Comparison of ENCODE assay signal across 8 mouse cellular contexts in the genomic region with DNA sequence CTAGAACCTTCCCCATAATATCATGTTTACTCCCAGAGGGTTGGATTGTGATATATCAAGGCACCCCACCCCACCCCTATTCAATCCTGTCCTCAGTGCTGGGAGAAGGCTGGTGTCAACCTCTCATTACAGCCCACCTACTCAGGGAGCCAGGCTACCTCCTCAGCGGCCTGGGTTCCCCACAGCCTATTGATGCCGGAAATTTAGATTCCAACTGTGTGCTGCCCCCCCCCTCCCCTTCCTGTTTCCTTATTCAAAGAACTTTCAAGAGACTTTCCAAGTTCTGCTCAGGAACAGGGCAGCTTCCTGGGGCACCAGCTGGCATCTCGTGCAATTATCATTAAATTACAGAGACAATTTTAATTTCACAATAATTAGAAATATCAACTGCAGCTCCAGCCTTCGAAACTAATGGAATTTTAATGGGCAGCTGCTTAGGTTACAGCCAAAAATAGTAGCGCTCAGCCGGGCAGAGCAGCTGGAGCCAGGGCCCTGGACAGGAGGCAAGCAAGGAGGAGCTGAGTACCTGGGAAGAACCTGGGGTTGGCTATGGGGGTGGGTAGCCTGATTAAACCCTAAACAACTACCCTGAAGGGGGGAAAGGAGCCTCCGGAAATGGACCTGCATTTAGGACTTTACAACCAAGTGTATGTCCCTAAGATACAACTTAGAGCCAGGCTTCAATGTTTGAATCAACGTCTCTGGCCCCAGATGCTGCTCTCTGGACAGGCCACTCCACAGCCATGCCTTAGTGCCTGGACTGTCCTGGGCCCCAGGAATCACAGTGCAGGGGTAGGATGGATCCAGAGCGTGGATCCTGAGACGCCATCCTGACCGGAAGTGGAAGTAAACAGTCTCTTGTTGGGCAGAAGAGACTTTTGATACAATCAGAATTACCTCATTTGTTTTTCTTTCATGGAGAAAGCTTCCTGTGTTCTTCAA. TPM values are rescaled to one million over a fixed set of nuclear protein-coding genes. Genes with fewer than 3 reads are reported as not detected.
DNase-seq lines count a peak whose midpoint lies in the region; ATAC-seq lines count a peak whose summit lies in the region.

No protein-coding gene starts in this region.

- 38% methylated on average over 11 of the region's 11 CpGs for WGBS in embryonic facial prominence, embryonic 13.5 days
- 49% methylated on average over 11 of the region's 11 CpGs for WGBS in hindbrain, embryonic 14.5 days

- ATAC-seq in embryonic facial prominence, embryonic 13.5 days (ENCODE audit: insufficient number of reproducible peaks, insufficient read depth, low FRiP score, low TSS enrichment, low read depth): no peak
- peak; percentile 46; the same call in 1 of the 2 replicates for ATAC-seq in hindbrain, embryonic 14.5 days (ENCODE audit: low FRiP score)
- ATAC-seq in inflammation-experienced regulatory T-cells, adult 6 months: no peak

- DNase-seq in gastrocnemius, adult 18-20 months (ENCODE audit: low spot score): peak; percentile 25
- DNase-seq in gastrocnemius, postnatal 10 days: no peak
- DNase-seq in hindbrain, embryonic 14.5 days (ENCODE audit: low spot score): peak; percentile 46
- peak; percentile 55 for DNase-seq in lung, postnatal 10 days
- DNase-seq in right cerebral cortex, postnatal 36 days (ENCODE audit: low spot score in 2 of 2): no peak
- no peak for DNase-seq in urinary bladder, postnatal 14 days (ENCODE audit: low spot score)

- peaks cover 14% of the 10 kb centered on the region for H3K4me1 ChIP-seq in embryonic facial prominence, embryonic 13.5 days
- H3K4me1 ChIP-seq in hindbrain, embryonic 14.5 days (replicated peaks; ENCODE audit: control insufficient read depth, insufficient read depth, low read length): peaks cover 16% of the 10 kb centered on the region; the same call in 1 of the 2 replicates

- H3K27ac ChIP-seq in embryonic facial prominence, embryonic 13.5 days: peak overlapping the region; percentile 73
- peak overlapping the region; percentile 72 for H3K27ac ChIP-seq in hindbrain, embryonic 14.5 days

- H3K9me3 ChIP-seq in embryonic facial prominence, embryonic 13.5 days: peaks cover 3% of the 10 kb centered on the region; the same call in 1 of the 2 replicates
- no peaks in the 10 kb centered on the region for H3K9me3 ChIP-seq in hindbrain, embryonic 14.5 days (ENCODE audit: control insufficient read depth, low read length)

- peak overlapping the region; percentile 12; the same call in 1 of the 2 replicates for H3K9ac ChIP-seq in embryonic facial prominence, embryonic 13.5 days
- no peak overlapping the region for H3K9ac ChIP-seq in hindbrain, embryonic 14.5 days

- no peaks in the 10 kb centered on the region for H3K36me3 ChIP-seq in embryonic facial prominence, embryonic 13.5 days
- H3K36me3 ChIP-seq in hindbrain, embryonic 14.5 days (replicated peaks; ENCODE audit: control insufficient read depth, insufficient read depth): no peaks in the 10 kb centered on the region

- H3K4me2 ChIP-seq in embryonic facial prominence, embryonic 13.5 days: no peak overlapping the region
- no peak overlapping the region for H3K4me2 ChIP-seq in hindbrain, embryonic 14.5 days (replicated peaks)

- no peak overlapping the region for H3K4me3 ChIP-seq in embryonic facial prominence, embryonic 13.5 days
- H3K4me3 ChIP-seq in hindbrain, embryonic 14.5 days (replicated peaks; ENCODE audit: low read length): no peak overlapping the region

- H3K27me3 ChIP-seq in embryonic facial prominence, embryonic 13.5 days: no peaks in the 10 kb centered on the region
- H3K27me3 ChIP-seq in hindbrain, embryonic 14.5 days (ENCODE audit: control insufficient read depth, insufficient read depth, low read length): no peaks in the 10 kb centered on the region

RNA-seq across cellular contexts. Expression of a gene that starts 17.5 kb away (rescaled TPM):
- 1 to 10 TPM; 2.1 to 2.3 TPM for total RNA-seq in gastrocnemius, adult 18-20 months (2021)
- 10 to 100 TPM; 13.7 to 16.6 TPM for total RNA-seq in gastrocnemius, postnatal 10 days (2021)
- polyA plus RNA-seq in embryonic facial prominence, embryonic 13.5 days (2015; fragmentation: Nextera tagmentation; extraction: Ambion mirVana): 48.9 and 50.7 TPM in 2 replicates
- 34.1 and 36.5 TPM in 2 replicates for polyA plus RNA-seq in hindbrain, embryonic 14.5 days (2014; fragmentation: Nextera tagmentation; extraction: Ambion mirVana)
- 10 to 100 TPM in 1 of 3 experiments, 1 to 10 TPM in 2; 5.4 to 10.7 (median 9.9) TPM for polyA plus RNA-seq in inflammation-experienced regulatory T-cells, adult 6 months (2017; shearing (Covaris generic))

RNA-seq across cellular contexts. Expression of a gene that starts 24.0 kb away (rescaled TPM):
- under 1 TPM; 0.34 to 0.50 TPM for total RNA-seq in gastrocnemius, adult 18-20 months (2021)
- total RNA-seq in gastrocnemius, postnatal 10 days (2021): under 1 TPM; 0.14 to 0.97 TPM
- 0.48 and 0.60 TPM in 2 replicates for polyA plus RNA-seq in embryonic facial prominence, embryonic 13.5 days (2015; fragmentation: Nextera tagmentation; extraction: Ambion mirVana)
- polyA plus RNA-seq in hindbrain, embryonic 14.5 days (2014; fragmentation: Nextera tagmentation; extraction: Ambion mirVana): 2.6 and 5.3 TPM in 2 replicates
- polyA plus RNA-seq in inflammation-experienced regulatory T-cells, adult 6 months (2017; shearing (Covaris generic)): 1 to 10 TPM in 2 of 3 experiments, under 1 TPM in 1; 0.29 to 1.8 (median 1.7) TPM

Comparison
In these comparisons a context has a peak if more than half of its experiments do, and no peak if none do; other contexts are left out.
1. DNase-seq: peak in gastrocnemius, adult 18-20 months (single experiment), hindbrain, embryonic 14.5 days (single experiment) and lung, postnatal 10 days (single experiment); none in gastrocnemius, postnatal 10 days (single experiment), right cerebral cortex, postnatal 36 days (0 of 2) and urinary bladder, postnatal 14 days (single experiment).